Mouse (Mus musculus) cerebellum, adult 2 months (tissue): ENCODE measurements around the gene Cenpm. TPM values are rescaled to one million over a fixed set of nuclear protein-coding genes. Genes with fewer than 3 reads are reported as not detected.
A peak's percentile ranks its signal among the peaks of the same experiment; 100 is the strongest.

Source experiments
- DNase-seq, 2 experiments: peaks; one replicate each; pipeline ENCODE4 v3.0.0; 2021
- H3K27ac ChIP-seq: fragments of 200-500 bp; 2 replicates; pipeline ENCODE4 v1.5.1; 2012; ENCODE audit warnings: low read length, control low read depth, inconsistent platforms; ENCODE audit not compliant: insufficient read depth
- H3K27me3 ChIP-seq: fragments of 200-500 bp; 2 replicates; pipeline ENCODE4 v1.6.1; 2012; ENCODE audit warnings: inconsistent platforms, mild to moderate bottlenecking, low read length, moderate library complexity; ENCODE audit not compliant: control insufficient read depth, insufficient read depth
- H3K4me1 ChIP-seq: fragments of 200-500 bp; 2 replicates; pipeline ENCODE4 v1.6.1; 2011; ENCODE audit warnings: low read length; ENCODE audit not compliant: control insufficient read depth, insufficient read depth
- H3K4me3 ChIP-seq: fragments of 200-500 bp; replicated peaks from 2 replicates; pipeline ENCODE3; 2011; ENCODE audit warnings: mild to moderate bottlenecking, low read depth, low read length, control low read depth; ENCODE audit not compliant: insufficient read depth
- CTCF ChIP-seq: fragments of 200-500 bp; IDR thresholded peaks from 2 replicates; pipeline ENCODE4 v1.5.1; 2011; ENCODE audit warnings: low read depth, mild to moderate bottlenecking, control low read depth, low read length, moderate library complexity, borderline replicate concordance; ENCODE audit not compliant: insufficient read depth
- POLR2A ChIP-seq: fragments of 200-500 bp; IDR thresholded peaks from 2 replicates; pipeline ENCODE4 v1.6.1; 2011; ENCODE audit warnings: low read length, control low read depth, borderline replicate concordance; ENCODE audit not compliant: insufficient read depth
- WGBS: fragments of 180-500 bp; shearing (Covaris S2); methylation state at CpG from one replicate; pipeline ENCODE4 v1.1.7; 2018; 5-methylcytosine and 5-hydroxymethylcytosine counted together
- polyA plus RNA-seq: library from polyadenylated mRNA; depleted of rRNA; stranded (reverse); fragments of >200 nt; gene quantifications from 2 replicates; pipeline ENCODE4 v1.2.3, GENCODE M21; 2012

The Cenpm gene
- polyA plus RNA-seq, 1 experiment: 3.6 TPM

DNA sequence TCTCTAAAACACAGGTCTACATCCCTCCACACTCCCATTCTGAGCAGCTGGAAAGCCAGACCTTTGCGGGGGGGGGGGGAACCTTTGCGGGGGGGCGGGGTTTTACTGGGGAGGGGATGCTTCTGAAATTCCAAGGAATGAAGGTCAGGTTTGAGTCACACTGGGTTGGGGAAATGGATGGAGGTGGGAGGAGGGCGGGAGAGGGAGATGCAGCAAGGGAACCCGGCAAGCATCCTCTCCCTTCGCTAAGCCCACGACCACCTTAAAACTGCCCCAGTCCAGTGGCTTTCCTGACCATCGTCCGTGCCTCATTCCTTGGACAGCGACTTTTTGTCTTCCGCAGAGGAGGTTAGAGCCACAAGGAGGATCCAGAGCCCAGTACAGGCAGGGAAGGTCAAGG is 33.3 kb downstream of the Cenpm start:
- Histone ChIP-seq H3K27me3 (no peaks in the 10 kb centered on the region), H3K27ac (peak overlapping the region; percentile 89), H3K4me3 (peak overlapping the region; percentile 92), H3K4me1 (peaks cover 51% of the 10 kb centered on the region)
- 4% methylated on average over 11 of the region's 11 CpGs for WGBS
- DNase-seq: no peak
- TF ChIP-seq POLR2A (no peak), CTCF (no peak)

DNA sequence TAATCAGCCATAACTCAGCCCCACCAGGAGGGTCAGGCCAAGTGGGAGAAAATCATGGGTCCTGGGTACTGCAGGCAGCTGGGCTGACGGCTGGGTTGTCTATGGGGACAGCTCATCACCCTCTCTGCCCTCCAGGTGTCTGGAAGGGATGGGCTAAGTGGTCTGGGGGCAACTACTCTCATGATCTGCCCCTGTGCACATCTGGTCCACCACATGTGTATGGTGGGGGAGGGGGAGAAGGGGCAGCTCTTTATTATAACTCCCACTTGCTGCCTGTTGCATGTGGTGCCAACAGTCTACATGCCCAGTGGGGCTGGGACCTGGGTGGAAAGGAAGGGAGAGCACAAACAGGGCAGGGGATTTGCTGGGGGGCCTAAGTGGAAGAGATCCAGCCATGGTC is 33.7 kb downstream of the Cenpm start:
- Histone ChIP-seq H3K4me3 (peak overlapping the region; percentile 92), H3K27ac (0 out of 2 replicates have a peak overlapping the region, but pooled peaks have one; percentile 8), H3K27me3 (no peaks in the 10 kb centered on the region), H3K4me1 (peaks cover 51% of the 10 kb centered on the region)
- peak in 1 of 2 experiments; percentile 41 for DNase-seq
- no peak for TF ChIP-seq POLR2A
- no peak for TF ChIP-seq CTCF
- WGBS: 37% methylated on average over 1 of the region's 1 CpGs

DNA sequence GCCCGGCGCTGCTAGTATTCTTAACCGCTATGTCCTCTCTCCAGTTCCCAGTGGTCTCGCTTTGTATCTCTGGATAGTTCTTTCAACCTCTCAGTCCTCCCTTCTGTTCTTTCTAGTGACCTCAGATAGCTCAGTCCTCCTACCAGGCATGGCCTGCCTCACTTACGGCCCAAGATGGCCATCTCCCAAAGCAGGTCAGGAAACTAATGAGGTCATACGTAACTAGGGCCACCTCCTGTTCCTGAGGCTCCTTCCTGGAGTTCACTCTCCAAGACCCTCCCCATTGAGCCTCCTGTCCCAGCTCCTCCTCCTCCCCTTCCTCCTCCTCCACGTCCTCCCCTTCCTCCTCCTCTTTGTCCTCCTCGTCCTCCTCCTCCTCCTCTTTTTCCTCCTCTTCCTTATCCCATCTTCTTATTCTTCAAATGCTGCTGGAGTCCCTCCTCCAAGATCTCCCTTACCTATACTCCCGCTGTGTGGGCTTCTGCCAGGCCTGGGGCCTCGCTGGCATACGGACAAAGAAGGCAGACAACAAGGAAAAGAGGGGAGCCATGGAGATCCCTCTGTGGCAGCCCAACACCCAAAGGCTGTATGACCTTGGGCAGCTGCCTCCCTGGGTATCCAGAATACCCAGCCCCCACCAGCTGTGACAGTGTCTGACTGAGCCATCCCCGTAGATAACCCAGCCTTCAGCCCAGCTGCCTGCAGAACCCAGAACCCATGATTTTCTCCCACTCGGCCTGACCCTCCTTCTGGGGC is 35.1 kb downstream of the Cenpm start:
- DNase-seq: peak; percentile 62
- peak overlapping the region; percentile 61 for H3K27ac ChIP-seq
- H3K27me3 ChIP-seq: no peaks in the 10 kb centered on the region
- H3K4me1 ChIP-seq: peaks cover 51% of the 10 kb centered on the region
- whole genome bisulfite sequencing: 43% methylated on average over 13 of the region's 13 CpGs
- no peak for TF ChIP-seq POLR2A
- TF ChIP-seq CTCF: no peak
- H3K4me3 ChIP-seq: peak overlapping the region; percentile 92

DNA sequence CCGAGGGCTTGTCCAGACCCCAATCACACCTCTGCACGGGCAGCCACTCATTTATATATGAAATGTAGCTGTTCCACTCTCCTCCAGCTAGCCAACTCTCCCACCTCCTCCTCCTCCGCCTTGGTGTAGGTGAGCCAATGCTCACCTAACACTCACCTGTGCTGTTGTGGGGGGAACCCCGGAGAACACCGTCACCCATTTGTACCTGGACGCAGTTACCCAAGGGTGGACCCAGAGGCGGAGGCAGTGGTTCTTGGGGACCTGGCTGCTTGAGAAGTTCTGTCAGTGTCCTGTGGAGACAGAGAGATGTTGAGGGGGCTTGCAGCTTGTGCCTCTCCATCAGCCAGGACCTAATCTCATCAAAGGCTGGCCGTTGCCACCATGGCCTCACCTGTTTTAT is 36.2 kb downstream of the Cenpm start:
- Histone ChIP-seq H3K27me3 (no peaks in the 10 kb centered on the region), H3K27ac (no peak overlapping the region), H3K4me3 (no peak overlapping the region), H3K4me1 (peaks cover 63% of the 10 kb centered on the region)
- no peak for DNase-seq
- 76% methylated on average over 8 of the region's 8 CpGs for WGBS
- TF ChIP-seq POLR2A (no peak), CTCF (no peak)

- Histone ChIP-seq H3K4me1 (peaks cover 69% of the 10 kb centered on the region), H3K4me3 (no peak overlapping the region), H3K27ac (0 out of 2 replicates have a peak overlapping the region, but pooled peaks have one; percentile 85), H3K27me3 (no peaks in the 10 kb centered on the region)
- peak; percentile 35 to 65 for DNase-seq
- TF ChIP-seq CTCF: no peak
- TF ChIP-seq POLR2A: no peak
- 47% methylated on average over 30 of the region's 30 CpGs for WGBS
Observed at GRCm38 (mm10) chr15:82207504-82208219, 36.9 kb downstream of the Cenpm start.

DNA sequence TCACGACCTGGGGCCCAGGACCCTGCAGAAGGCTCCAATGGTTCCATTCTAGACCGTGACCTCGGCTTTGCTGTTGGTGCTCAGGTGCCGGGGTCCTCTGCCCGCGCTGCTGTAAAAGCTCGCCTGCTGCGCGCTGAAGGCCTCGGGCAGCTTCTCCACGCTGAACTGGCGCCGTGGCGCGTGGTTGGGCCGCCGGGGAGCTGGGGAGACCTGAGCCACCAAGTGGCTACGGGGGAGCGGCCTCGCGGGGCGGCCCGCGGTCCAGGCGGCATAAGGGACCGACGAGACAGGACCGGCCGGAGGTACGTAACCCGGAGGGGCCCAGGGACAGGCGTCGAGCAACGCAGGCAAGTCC is 37.5 kb downstream of the Cenpm start:
- no peak overlapping the region for H3K4me3 ChIP-seq
- H3K27me3 ChIP-seq: no peaks in the 10 kb centered on the region
- WGBS: 33% methylated on average over 34 of the region's 34 CpGs
- TF ChIP-seq POLR2A (no peak), CTCF (no peak)
- no peak for DNase-seq
- peaks cover 74% of the 10 kb centered on the region for H3K4me1 ChIP-seq
- peak overlapping the region; percentile 85 for H3K27ac ChIP-seq

DNA sequence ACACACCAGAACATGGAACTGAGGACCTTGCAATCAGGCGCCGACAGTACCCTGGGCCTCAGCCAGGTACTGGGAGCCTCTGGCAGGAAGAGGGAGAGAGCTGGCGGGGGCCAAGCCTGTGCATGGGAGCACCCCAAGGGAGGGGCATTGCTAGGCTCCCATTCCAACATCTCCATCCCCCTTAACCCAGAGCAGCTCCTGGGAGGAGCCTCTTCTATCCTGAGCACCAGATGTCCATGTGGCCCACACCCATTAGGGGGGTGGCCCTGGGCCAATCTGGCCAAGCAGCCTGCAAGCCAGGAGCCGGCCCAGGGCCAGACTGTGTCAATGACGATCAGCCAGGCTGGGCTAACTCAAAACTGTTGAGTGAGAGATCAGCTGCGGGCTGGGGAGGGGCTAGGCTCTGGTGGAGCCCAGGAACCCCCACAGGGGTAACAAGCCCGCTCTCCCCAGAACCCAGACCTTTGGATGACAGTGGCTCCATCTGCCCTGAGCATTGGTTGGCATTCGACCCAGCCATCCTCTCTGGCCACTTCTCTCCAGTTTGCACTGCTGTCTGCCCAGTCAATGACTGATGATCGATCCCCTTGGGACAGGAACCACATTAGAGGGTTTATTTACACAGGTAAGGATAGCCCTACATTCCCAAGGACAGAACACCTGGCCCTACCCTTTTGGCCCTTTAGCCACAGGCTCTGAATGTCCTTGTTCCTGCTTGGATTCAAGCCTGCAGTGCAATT is 38.0 kb downstream of the Cenpm start:
- Histone ChIP-seq H3K27ac (peak overlapping the region; percentile 85), H3K4me3 (peak overlapping the region; percentile 20), H3K4me1 (peaks cover 78% of the 10 kb centered on the region), H3K27me3 (no peaks in the 10 kb centered on the region)
- no peak for TF ChIP-seq CTCF
- TF ChIP-seq POLR2A: peak; percentile 18; the same call in 1 of the 2 replicates
- peak; percentile 95 to 97 for DNase-seq
- under 1% methylated on average over 9 of the region's 9 CpGs for WGBS
